ENCODE assay signal across 12 mouse cellular contexts in the genomic region with DNA sequence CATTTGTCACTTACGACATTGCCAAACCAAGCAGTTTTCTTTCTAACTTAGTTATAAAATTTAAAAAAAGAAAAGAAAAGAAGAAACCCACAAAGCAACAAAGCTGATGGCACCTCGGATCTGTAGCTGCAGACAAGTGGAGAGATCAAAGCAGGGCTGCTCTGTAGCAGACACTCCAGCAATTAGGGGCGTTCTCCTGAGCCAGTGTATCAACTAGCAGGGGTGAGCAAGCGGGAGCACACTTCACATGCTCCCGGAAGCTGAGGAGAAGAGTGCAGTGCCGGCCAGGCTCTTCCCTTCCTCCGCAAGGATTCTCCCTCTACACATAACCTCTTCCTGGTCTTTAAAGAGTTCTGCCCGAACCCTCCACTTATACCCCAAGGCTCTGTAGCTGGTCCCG.
DNase-seq lines count a peak whose midpoint lies in the region; ATAC-seq lines count a peak whose summit lies in the region.
"Had no signal": no experiment of that assay in that cellular context is flagged by ENCODE, and none has a peak within 500 bp of the region (broad histone marks: within the 10 kb centered on the region; RNA-seq: fewer than 3 reads in every experiment).

No protein-coding gene starts in this region.

- WGBS in lung, embryonic 15.5 days = 9% methylated on average over 9 of the region's 9 CpGs
- 15% methylated on average over 9 of the region's 9 CpGs for WGBS in forebrain, embryonic 13.5 days
- 7% methylated on average over 9 of the region's 9 CpGs for WGBS in limb, embryonic 10.5 days

- 0 out of 2 replicates have a peak overlapping the region, but pooled peaks have one; percentile 4 for H3K4me3 ChIP-seq in lung, embryonic 15.5 days
- H3K4me3 ChIP-seq in forebrain, embryonic 13.5 days = no peak overlapping the region
- peak overlapping the region; percentile 35 for H3K4me3 ChIP-seq in limb, embryonic 10.5 days

- peaks cover 14% of the 10 kb centered on the region for H3K27me3 ChIP-seq in lung, embryonic 15.5 days
- H3K27me3 ChIP-seq in forebrain, embryonic 13.5 days = peaks cover 13% of the 10 kb centered on the region
- H3K27me3 ChIP-seq in limb, embryonic 10.5 days (ENCODE audit: low read depth, poor library complexity, severe bottlenecking) = peaks cover 61% of the 10 kb centered on the region

- no peak overlapping the region for H3K27ac ChIP-seq in lung, embryonic 15.5 days
- no peak overlapping the region for H3K27ac ChIP-seq in forebrain, embryonic 13.5 days
- no peak overlapping the region for H3K27ac ChIP-seq in limb, embryonic 10.5 days

- ATAC-seq in lung, embryonic 15.5 days (ENCODE audit: borderline replicate concordance, extremely low read depth, low FRiP score, low TSS enrichment) = no peak
- peak; percentile 42; the same call in 1 of the 2 replicates for ATAC-seq in forebrain, embryonic 13.5 days
- ATAC-seq: Patski had no signal

- no peaks in the 10 kb centered on the region for H3K36me3 ChIP-seq in lung, embryonic 15.5 days
- no peaks in the 10 kb centered on the region for H3K36me3 ChIP-seq in forebrain, embryonic 13.5 days (ENCODE audit: poor library complexity, severe bottlenecking)
- H3K36me3 ChIP-seq in limb, embryonic 10.5 days = no peaks in the 10 kb centered on the region

- no peak for DNase-seq in lung, postnatal 10 days
- DNase-seq in limb, embryonic 10.5 days (ENCODE audit: low spot score) = no peak
- peak; percentile 30 for DNase-seq in retina, postnatal 1 day
- DNase-seq in adrenal gland, postnatal 25 days = no peak
- no peak for DNase-seq in thymus, postnatal 0 days (ENCODE audit: low spot score)
- DNase-seq: cerebellum, adult 2 months; gastrocnemius, postnatal 25 days; left cerebral cortex, postnatal 4 days; right cerebral cortex, postnatal 25 days had no signal

- H3K9me3 ChIP-seq in lung, embryonic 15.5 days = no peaks in the 10 kb centered on the region
- no peaks in the 10 kb centered on the region for H3K9me3 ChIP-seq in forebrain, embryonic 13.5 days (replicated peaks)
- no peaks in the 10 kb centered on the region for H3K9me3 ChIP-seq in limb, embryonic 10.5 days (replicated peaks)

- H3K4me1 ChIP-seq in lung, embryonic 15.5 days = peaks cover 9% of the 10 kb centered on the region; the same call in 1 of the 2 replicates
- H3K4me1 ChIP-seq in forebrain, embryonic 13.5 days = peaks cover 45% of the 10 kb centered on the region
- H3K4me1 ChIP-seq in limb, embryonic 10.5 days = peaks cover 32% of the 10 kb centered on the region

- H3K9ac ChIP-seq in lung, embryonic 15.5 days = no peak overlapping the region
- no peak overlapping the region for H3K9ac ChIP-seq in forebrain, embryonic 13.5 days

- H3K4me2 ChIP-seq in lung, embryonic 15.5 days = peak overlapping the region; percentile 43
- peak overlapping the region; percentile 48 for H3K4me2 ChIP-seq in forebrain, embryonic 13.5 days
